Mouse (Mus musculus) neural tube, embryonic 12.5 days (tissue): ENCODE results near the gene Asic2. TPM values are rescaled to one million over a fixed set of nuclear protein-coding genes. Genes with fewer than 3 reads are reported as not detected.

Source experiments
- ATAC-seq: fragments of 200-750 bp; cut with Nextera tagmentation; 2 replicates; pipeline ENCODE4 v1.8.0; 2017; ENCODE audit warnings: low read depth, mild to moderate bottlenecking, moderate TSS enrichment, moderate library complexity; ENCODE audit not compliant: low FRiP score
- H3K27ac ChIP-seq: fragments of 300-500 bp; sonication (generic); 2 replicates; pipeline ENCODE4 v1.5.1; 2016
- H3K27me3 ChIP-seq: fragments of 300-500 bp; sonication (generic); replicated peaks from 2 replicates; pipeline ENCODE4 v1.6.1; 2016; ENCODE audit warnings: mild to moderate bottlenecking
- H3K36me3 ChIP-seq: fragments of 300-500 bp; sonication (generic); 2 replicates; pipeline ENCODE4 v1.6.1; 2016; ENCODE audit warnings: mild to moderate bottlenecking
- H3K4me1 ChIP-seq: fragments of 300-500 bp; sonication (generic); 2 replicates; pipeline ENCODE4 v1.6.1; 2016
- H3K4me2 ChIP-seq: fragments of 300-500 bp; sonication (generic); replicated peaks from 2 replicates; pipeline ENCODE4 v1.6.1; 2016; ENCODE audit warnings: mild to moderate bottlenecking
- H3K4me3 ChIP-seq: fragments of 300-500 bp; sonication (generic); 2 replicates; pipeline ENCODE4 v1.5.1; 2016
- H3K9ac ChIP-seq: fragments of 300-500 bp; sonication (generic); 2 replicates; pipeline ENCODE4 v1.6.1; 2016; ENCODE audit warnings: mild to moderate bottlenecking
- H3K9me3 ChIP-seq: fragments of 300-500 bp; sonication (generic); 2 replicates; pipeline ENCODE4 v1.6.1; 2016; ENCODE audit warnings: mild to moderate bottlenecking
- WGBS: fragments of 180-500 bp; shearing (Covaris S2); methylation state at CpG from one replicate; pipeline ENCODE4 v1.1.7; 2016; 5-methylcytosine and 5-hydroxymethylcytosine counted together
- polyA plus RNA-seq: library from polyadenylated mRNA; unstranded; fragments of >200 nt; fragmentation: Nextera tagmentation; extraction: Ambion mirVana; gene quantifications from 2 replicates; pipeline ENCODE4 v1.2.1, GENCODE M21; 2016

Gene Asic2
- polyA plus RNA-seq, 1 experiment from 2014 or later, result 8.4 TPM

- WGBS, result 61% methylated on average over 9 of the region's 9 CpGs
- Histone ChIP-seq H3K9me3 (no peaks in the 10 kb centered on the region), H3K36me3 (no peaks in the 10 kb centered on the region), H3K4me2 (no peak overlapping the region), H3K4me1 (0 out of 2 replicates have a peak, but pooled peaks cover 4% of the 10 kb centered on the region), H3K9ac (no peak overlapping the region), H3K27me3 (no peaks in the 10 kb centered on the region), H3K4me3 (no peak overlapping the region), H3K27ac (no peak overlapping the region)
- ATAC-seq, result no peak
Measured at GRCm38 (mm10) chr11:81871506-81872213, 96.6 kb downstream of the Asic2 start.

GRCm38 (mm10) chr11:81865661-81866382 is 102.4 kb downstream of the Asic2 start:
- Histone ChIP-seq H3K27me3 (no peaks in the 10 kb centered on the region), H3K27ac (no peak overlapping the region), H3K9me3 (no peaks in the 10 kb centered on the region), H3K4me3 (no peak overlapping the region), H3K4me2 (no peak overlapping the region), H3K4me1 (peaks cover 3% of the 10 kb centered on the region; the same call in 1 of the 2 replicates), H3K9ac (no peak overlapping the region), H3K36me3 (no peaks in the 10 kb centered on the region)
- ATAC-seq, result no peak
- 75% methylated on average over 10 of the region's 10 CpGs for WGBS

GRCm38 (mm10) chr11:81860250-81860972 is 107.8 kb downstream of the Asic2 start, which contains the start of gene 5530401A14Rik:
Gene 5530401A14Rik, plus strand, starts transcription at chr11:81860673.
- ATAC-seq, result 0 out of 2 replicates have a peak, but pooled peaks have one; percentile 50
- no peak within 1 kb of the TSS for H3K9ac ChIP-seq
- no peaks in the 10 kb centered on the region for H3K27me3 ChIP-seq
- no peaks in the 10 kb centered on the region for H3K36me3 ChIP-seq
- H3K9me3 ChIP-seq, result no peaks in the 10 kb centered on the region
- no peak within 1 kb of the TSS for H3K27ac ChIP-seq
- H3K4me3 ChIP-seq, result no peak within 1 kb of the TSS
- 24% methylated on average over 4 of the region's 4 CpGs for WGBS
- peaks cover 10% of the 10 kb centered on the region for H3K4me1 ChIP-seq
- no peak within 1 kb of the TSS for H3K4me2 ChIP-seq

GRCm38 (mm10) chr11:81847773-81848490 is 120.3 kb downstream of the Asic2 start:
- ATAC-seq, result no peak
- 44% methylated on average over 1 of the region's 1 CpGs for WGBS
- H3K36me3 ChIP-seq, result no peaks in the 10 kb centered on the region

GRCm38 (mm10) chr11:81845686-81846036 is 122.6 kb downstream of the Asic2 start:
- no peaks in the 10 kb centered on the region for H3K36me3 ChIP-seq
- no peaks in the 10 kb centered on the region for H3K9me3 ChIP-seq
- H3K4me1 ChIP-seq, result peaks cover 4% of the 10 kb centered on the region; the same call in 1 of the 2 replicates
- no peak overlapping the region for H3K4me2 ChIP-seq
- no peak overlapping the region for H3K4me3 ChIP-seq
- no peak overlapping the region for H3K27ac ChIP-seq
- no peak overlapping the region for H3K9ac ChIP-seq
- ATAC-seq, result no peak
- H3K27me3 ChIP-seq, result no peaks in the 10 kb centered on the region
- WGBS, result 80% methylated on average over 3 of the region's 3 CpGs

More at GRCm38 (mm10) chr11:81847773-81848490, 120.3 kb downstream of the Asic2 start:
- Histone ChIP-seq H3K4me1 (peaks cover 5% of the 10 kb centered on the region; the same call in 1 of the 2 replicates), H3K27me3 (no peaks in the 10 kb centered on the region), H3K4me3 (no peak overlapping the region), H3K27ac (no peak overlapping the region), H3K4me2 (no peak overlapping the region), H3K9ac (no peak overlapping the region), H3K9me3 (no peaks in the 10 kb centered on the region)

- Histone ChIP-seq H3K4me3 (no peak overlapping the region), H3K27me3 (no peaks in the 10 kb centered on the region), H3K36me3 (no peaks in the 10 kb centered on the region), H3K9ac (no peak overlapping the region), H3K4me2 (no peak overlapping the region), H3K4me1 (no peaks in the 10 kb centered on the region), H3K9me3 (no peaks in the 10 kb centered on the region), H3K27ac (no peak overlapping the region)
- no peak for ATAC-seq
- WGBS, result 67% methylated on average over 5 of the region's 5 CpGs
Measured at GRCm38 (mm10) chr11:81845010-81845685, 123.1 kb downstream of the Asic2 start.

GRCm38 (mm10) chr11:81841001-81841400 is 127.3 kb downstream of the Asic2 start:
- 67% methylated on average over 2 of the region's 2 CpGs for WGBS
- Histone ChIP-seq H3K36me3 (no peaks in the 10 kb centered on the region), H3K4me1 (no peaks in the 10 kb centered on the region), H3K27ac (no peak overlapping the region), H3K9ac (no peak overlapping the region), H3K4me2 (no peak overlapping the region), H3K4me3 (no peak overlapping the region), H3K27me3 (no peaks in the 10 kb centered on the region), H3K9me3 (no peaks in the 10 kb centered on the region)
- ATAC-seq, result no peak

- Histone ChIP-seq H3K27me3 (no peaks in the 10 kb centered on the region), H3K9ac (no peak overlapping the region), H3K4me1 (no peaks in the 10 kb centered on the region), H3K4me2 (no peak overlapping the region), H3K27ac (no peak overlapping the region), H3K36me3 (no peaks in the 10 kb centered on the region), H3K9me3 (no peaks in the 10 kb centered on the region), H3K4me3 (no peak overlapping the region)
- 70% methylated on average over 4 of the region's 4 CpGs for WGBS
- ATAC-seq, result no peak
Measured at GRCm38 (mm10) chr11:81838426-81838825, 129.8 kb downstream of the Asic2 start.

GRCm38 (mm10) chr11:81832381-81832780 is 135.9 kb downstream of the Asic2 start:
- WGBS, result 65% methylated on average over 1 of the region's 1 CpGs

GRCm38 (mm10) chr11:81816531-81816930 is 151.7 kb downstream of the Asic2 start:
- no peak overlapping the region for H3K27ac ChIP-seq
- no peak overlapping the region for H3K4me2 ChIP-seq
- no peak overlapping the region for H3K9ac ChIP-seq
- H3K36me3 ChIP-seq, result no peaks in the 10 kb centered on the region
- no peaks in the 10 kb centered on the region for H3K9me3 ChIP-seq
- no peak for ATAC-seq
- H3K27me3 ChIP-seq, result peaks cover 4% of the 10 kb centered on the region; the same call in 1 of the 2 replicates
- H3K4me3 ChIP-seq, result no peak overlapping the region
- 40% methylated on average over 5 of the region's 5 CpGs for WGBS
- no peaks in the 10 kb centered on the region for H3K4me1 ChIP-seq

More at GRCm38 (mm10) chr11:81832381-81832780, 135.9 kb downstream of the Asic2 start:
- Histone ChIP-seq H3K4me1 (no peaks in the 10 kb centered on the region), H3K9ac (no peak overlapping the region), H3K4me2 (no peak overlapping the region), H3K9me3 (no peaks in the 10 kb centered on the region), H3K36me3 (no peaks in the 10 kb centered on the region), H3K4me3 (no peak overlapping the region), H3K27ac (no peak overlapping the region), H3K27me3 (no peaks in the 10 kb centered on the region)
- no peak for ATAC-seq

- WGBS, result 91% methylated on average over 1 of the region's 1 CpGs
- Histone ChIP-seq H3K4me1 (no peaks in the 10 kb centered on the region), H3K27ac (no peak overlapping the region), H3K9ac (no peak overlapping the region), H3K9me3 (no peaks in the 10 kb centered on the region), H3K36me3 (no peaks in the 10 kb centered on the region), H3K27me3 (peaks cover 4% of the 10 kb centered on the region; the same call in 1 of the 2 replicates), H3K4me2 (no peak overlapping the region), H3K4me3 (no peak overlapping the region)
- no peak for ATAC-seq
Measured at GRCm38 (mm10) chr11:81814816-81815215, 153.4 kb downstream of the Asic2 start.
